Mouse (Mus musculus) intestine, embryonic 15.5 days (tissue): ENCODE measurements around the gene Eif5a2. TPM values are rescaled to one million over a fixed set of nuclear protein-coding genes. Genes with fewer than 3 reads are reported as not detected.

Source experiments
- ATAC-seq: fragments of 200-750 bp; cut with Nextera tagmentation; 2 replicates; pipeline ENCODE4 v1.8.0; 2017; ENCODE audit warnings: moderate TSS enrichment, moderate library complexity
- H3K27ac ChIP-seq: fragments of 300-500 bp; sonication (generic); 2 replicates; pipeline ENCODE4 v1.5.1; 2015; ENCODE audit warnings: mild to moderate bottlenecking, inconsistent platforms
- H3K27me3 ChIP-seq: fragments of 300-500 bp; sonication (generic); replicated peaks from 2 replicates; pipeline ENCODE4 v1.6.1; 2015; ENCODE audit warnings: inconsistent platforms
- H3K36me3 ChIP-seq: fragments of 300-500 bp; sonication (generic); 2 replicates; pipeline ENCODE4 v1.6.1; 2015; ENCODE audit warnings: inconsistent platforms
- H3K4me1 ChIP-seq: fragments of 300-500 bp; sonication (generic); replicated peaks from 2 replicates; pipeline ENCODE4 v1.6.1; 2015; ENCODE audit warnings: inconsistent platforms
- H3K4me2 ChIP-seq: fragments of 300-500 bp; sonication (generic); replicated peaks from 2 replicates; pipeline ENCODE4 v1.6.1; 2015; ENCODE audit warnings: mild to moderate bottlenecking, inconsistent platforms
- H3K4me3 ChIP-seq: fragments of 300-500 bp; sonication (generic); replicated peaks from 2 replicates; pipeline ENCODE4 v1.5.1; 2015; ENCODE audit warnings: inconsistent platforms
- H3K9ac ChIP-seq: fragments of 300-500 bp; sonication (generic); 2 replicates; pipeline ENCODE4 v1.6.1; 2015; ENCODE audit warnings: inconsistent platforms
- H3K9me3 ChIP-seq: fragments of 300-500 bp; sonication (generic); 2 replicates; pipeline ENCODE4 v1.6.1; 2016; ENCODE audit warnings: inconsistent platforms
- WGBS: fragments of 180-500 bp; shearing (Covaris S2); methylation state at CpG from one replicate; pipeline ENCODE4 v1.1.7; 2015; 5-methylcytosine and 5-hydroxymethylcytosine counted together
- polyA plus RNA-seq: library from polyadenylated mRNA; unstranded; fragments of >200 nt; fragmentation: Nextera tagmentation; extraction: Ambion mirVana; gene quantifications from 2 replicates; pipeline ENCODE4 v1.2.1, GENCODE M21; 2015

The Eif5a2 gene
- polyA plus RNA-seq, 1 experiment from 2014 or later = 4.9 TPM

GRCm38 (mm10) chr3:28775361-28775760, 5.7 kb upstream of the Eif5a2 start:
- no peak; the same call in 1 of the 2 replicates for ATAC-seq
- no peaks in the 10 kb centered on the region for H3K27me3 ChIP-seq
- no peak overlapping the region for H3K27ac ChIP-seq
- H3K4me2 ChIP-seq = no peak overlapping the region
- H3K36me3 ChIP-seq = no peaks in the 10 kb centered on the region
- no peak overlapping the region for H3K4me3 ChIP-seq
- no peaks in the 10 kb centered on the region for H3K4me1 ChIP-seq
- H3K9ac ChIP-seq = no peak overlapping the region
- no peaks in the 10 kb centered on the region for H3K9me3 ChIP-seq
- 88% methylated on average over 7 of the region's 7 CpGs for WGBS

GRCm38 (mm10) chr3:28775958-28776357, 5.1 kb upstream of the Eif5a2 start:
- Histone ChIP-seq H3K4me1 (peaks cover 4% of the 10 kb centered on the region; the same call in 1 of the 2 replicates), H3K9ac (no peak overlapping the region), H3K36me3 (no peaks in the 10 kb centered on the region), H3K4me2 (no peak overlapping the region), H3K27me3 (no peaks in the 10 kb centered on the region), H3K27ac (no peak overlapping the region), H3K4me3 (no peak overlapping the region), H3K9me3 (no peaks in the 10 kb centered on the region)
- peak; percentile 72; the same call in 1 of the 2 replicates for ATAC-seq
- 77% methylated on average over 1 of the region's 1 CpGs for WGBS

- H3K9me3 ChIP-seq = no peaks in the 10 kb centered on the region
- no peak for ATAC-seq
- H3K27ac ChIP-seq = no peak overlapping the region
- H3K4me1 ChIP-seq = peaks cover 4% of the 10 kb centered on the region; the same call in 1 of the 2 replicates
- no peaks in the 10 kb centered on the region for H3K27me3 ChIP-seq
- no peak overlapping the region for H3K4me2 ChIP-seq
- WGBS = 89% methylated on average over 1 of the region's 1 CpGs
- no peak overlapping the region for H3K9ac ChIP-seq
- no peak overlapping the region for H3K4me3 ChIP-seq
- H3K36me3 ChIP-seq = no peaks in the 10 kb centered on the region
These were observed 4.6 kb upstream of the Eif5a2 start for GRCm38 (mm10) chr3:28776491-28776890.

GRCm38 (mm10) chr3:28780511-28780910, 565 bp upstream of the Eif5a2 start:
- 76% methylated on average over 9 of the region's 9 CpGs for WGBS
- Histone ChIP-seq H3K36me3 (no peaks in the 10 kb centered on the region), H3K4me2 (peak overlapping the region; percentile 99), H3K27me3 (no peaks in the 10 kb centered on the region), H3K9ac (no peak overlapping the region), H3K9me3 (no peaks in the 10 kb centered on the region), H3K4me1 (peaks cover 4% of the 10 kb centered on the region; the same call in 1 of the 2 replicates), H3K4me3 (peak overlapping the region; percentile 68), H3K27ac (no peak overlapping the region)
- ATAC-seq = peak; percentile 15; the same call in 1 of the 2 replicates

GRCm38 (mm10) chr3:28781422-28781821, 346 bp downstream of the Eif5a2 start:
- no peaks in the 10 kb centered on the region for H3K27me3 ChIP-seq
- peaks cover 4% of the 10 kb centered on the region; the same call in 1 of the 2 replicates for H3K4me1 ChIP-seq
- no peak overlapping the region for H3K27ac ChIP-seq
- peak overlapping the region; percentile 68 for H3K4me3 ChIP-seq
- WGBS = under 1% methylated on average over 41 of the region's 41 CpGs
- peak overlapping the region; percentile 69 for H3K9ac ChIP-seq
- H3K9me3 ChIP-seq = no peaks in the 10 kb centered on the region
- no peaks in the 10 kb centered on the region for H3K36me3 ChIP-seq
- peak overlapping the region; percentile 99 for H3K4me2 ChIP-seq
- no peak for ATAC-seq

- WGBS = 28% methylated on average over 14 of the region's 14 CpGs
- H3K4me2 ChIP-seq = peak overlapping the region; percentile 99
- peaks cover 4% of the 10 kb centered on the region; the same call in 1 of the 2 replicates for H3K4me1 ChIP-seq
- no peak for ATAC-seq
- no peaks in the 10 kb centered on the region for H3K36me3 ChIP-seq
- no peak overlapping the region for H3K27ac ChIP-seq
- H3K4me3 ChIP-seq = peak overlapping the region; percentile 68
- peak overlapping the region; percentile 69 for H3K9ac ChIP-seq
- H3K27me3 ChIP-seq = no peaks in the 10 kb centered on the region
- no peaks in the 10 kb centered on the region for H3K9me3 ChIP-seq
These were observed 772 bp downstream of the Eif5a2 start for GRCm38 (mm10) chr3:28781848-28782247.

GRCm38 (mm10) chr3:28784176-28784575, 3.1 kb downstream of the Eif5a2 start:
- H3K9ac ChIP-seq = no peak overlapping the region
- no peaks in the 10 kb centered on the region for H3K36me3 ChIP-seq
- no peak overlapping the region for H3K27ac ChIP-seq
- peaks cover 4% of the 10 kb centered on the region; the same call in 1 of the 2 replicates for H3K4me1 ChIP-seq
- H3K27me3 ChIP-seq = no peaks in the 10 kb centered on the region
- no peak overlapping the region for H3K4me3 ChIP-seq
- no peak overlapping the region for H3K4me2 ChIP-seq
- ATAC-seq = no peak
- WGBS = 80% methylated on average over 2 of the region's 2 CpGs
- H3K9me3 ChIP-seq = no peaks in the 10 kb centered on the region

GRCm38 (mm10) chr3:28794835-28795234, 13.8 kb downstream of the Eif5a2 start:
- no peak overlapping the region for H3K4me2 ChIP-seq
- H3K9ac ChIP-seq = no peak overlapping the region
- no peaks in the 10 kb centered on the region for H3K9me3 ChIP-seq
- no peaks in the 10 kb centered on the region for H3K27me3 ChIP-seq
- H3K27ac ChIP-seq = no peak overlapping the region
- H3K4me1 ChIP-seq = no peaks in the 10 kb centered on the region
- H3K4me3 ChIP-seq = no peak overlapping the region
- H3K36me3 ChIP-seq = no peaks in the 10 kb centered on the region
- ATAC-seq = no peak
- WGBS = 82% methylated on average over 7 of the region's 7 CpGs

- ATAC-seq = peak; percentile 99
- Histone ChIP-seq H3K9ac (peak within 1 kb of the TSS; percentile 89), H3K36me3 (no peaks in the 10 kb centered on the region), H3K4me3 (peak within 1 kb of the TSS; percentile 78), H3K4me2 (peak within 1 kb of the TSS; percentile 57), H3K9me3 (no peaks in the 10 kb centered on the region), H3K27me3 (no peaks in the 10 kb centered on the region), H3K4me1 (no peaks in the 10 kb centered on the region), H3K27ac (peak within 1 kb of the TSS; percentile 82)
- WGBS = under 1% methylated on average over 72 of the region's 72 CpGs
These were observed 24.4 kb downstream of the Eif5a2 start, which contains the start of gene Rpl22l1 for GRCm38 (mm10) chr3:28805301-28806097. Gene Rpl22l1 (plus strand): TSS chr3:28805436.

- Histone ChIP-seq H3K9ac (no peak overlapping the region), H3K36me3 (no peaks in the 10 kb centered on the region), H3K4me3 (no peak overlapping the region), H3K4me2 (no peak overlapping the region), H3K4me1 (no peaks in the 10 kb centered on the region), H3K9me3 (no peaks in the 10 kb centered on the region), H3K27me3 (no peaks in the 10 kb centered on the region), H3K27ac (no peak overlapping the region)
- 89% methylated on average over 4 of the region's 4 CpGs for WGBS
- no peak for ATAC-seq
These were observed 27.1 kb downstream of the Eif5a2 start for GRCm38 (mm10) chr3:28808039-28808643.

GRCm38 (mm10) chr3:28811441-28811840, 30.4 kb downstream of the Eif5a2 start:
- H3K4me2 ChIP-seq = no peak overlapping the region
- no peak overlapping the region for H3K9ac ChIP-seq
- H3K27ac ChIP-seq = no peak overlapping the region
- no peaks in the 10 kb centered on the region for H3K36me3 ChIP-seq
- 72% methylated on average over 4 of the region's 4 CpGs for WGBS
- H3K27me3 ChIP-seq = no peaks in the 10 kb centered on the region
- ATAC-seq = no peak
- no peaks in the 10 kb centered on the region for H3K9me3 ChIP-seq
- H3K4me3 ChIP-seq = no peak overlapping the region
- H3K4me1 ChIP-seq = no peaks in the 10 kb centered on the region

- Histone ChIP-seq H3K4me2 (no peak overlapping the region), H3K4me1 (no peaks in the 10 kb centered on the region), H3K36me3 (no peaks in the 10 kb centered on the region), H3K27me3 (no peaks in the 10 kb centered on the region), H3K9ac (no peak overlapping the region), H3K9me3 (no peaks in the 10 kb centered on the region), H3K4me3 (no peak overlapping the region), H3K27ac (no peak overlapping the region)
- 6% methylated on average over 4 of the region's 4 CpGs for WGBS
- 0 out of 2 replicates have a peak, but pooled peaks have one; percentile 60 for ATAC-seq
These were observed 33.3 kb downstream of the Eif5a2 start for GRCm38 (mm10) chr3:28814361-28814760.
